Mouse (Mus musculus): ENCODE measurements around the gene Gm49333. TPM values are rescaled to one million over a fixed set of nuclear protein-coding genes. Genes with fewer than 3 reads are reported as not detected.

Gm49333 gene
- polyA plus RNA-seq, 1 experiment from 2014 or later: not detected

- Histone ChIP-seq H3K4me1 (ENCODE audit: control insufficient read depth, insufficient read depth, low read length) (peaks cover 24% of the 10 kb centered on the region), H3K4me3 (replicated peaks; ENCODE audit: low read depth, low read length) (peak within 1 kb of the TSS; percentile 82), H3K9ac (replicated peaks; ENCODE audit: low read length) (peak within 1 kb of the TSS; percentile 83), H3K36me3 (ENCODE audit: control insufficient read depth, insufficient read depth, low read length) (no peaks in the 10 kb centered on the region), H3K4me2 (ENCODE audit: low read length) (peak within 1 kb of the TSS; percentile 89), H3K27me3 (ENCODE audit: control insufficient read depth, insufficient read depth, low read length) (no peaks in the 10 kb centered on the region), H3K9me3 (ENCODE audit: control insufficient read depth, low read length) (no peaks in the 10 kb centered on the region), H3K27ac (replicated peaks; ENCODE audit: low read depth, low read length) (peak within 1 kb of the TSS; percentile 93)
- WGBS: under 1% methylated on average over 77 of the region's 92 CpGs
- ATAC-seq (ENCODE audit: low FRiP score, low TSS enrichment): peak; percentile 53
- peak; percentile 80 for DNase-seq
Measured at GRCm38 (mm10) chr16:20621191-20621990, 10.0 kb downstream of the Gm49333 start, which contains the start of gene Camk2n2. Gene Camk2n2 (minus strand): TSS chr16:20621287.

DNA sequence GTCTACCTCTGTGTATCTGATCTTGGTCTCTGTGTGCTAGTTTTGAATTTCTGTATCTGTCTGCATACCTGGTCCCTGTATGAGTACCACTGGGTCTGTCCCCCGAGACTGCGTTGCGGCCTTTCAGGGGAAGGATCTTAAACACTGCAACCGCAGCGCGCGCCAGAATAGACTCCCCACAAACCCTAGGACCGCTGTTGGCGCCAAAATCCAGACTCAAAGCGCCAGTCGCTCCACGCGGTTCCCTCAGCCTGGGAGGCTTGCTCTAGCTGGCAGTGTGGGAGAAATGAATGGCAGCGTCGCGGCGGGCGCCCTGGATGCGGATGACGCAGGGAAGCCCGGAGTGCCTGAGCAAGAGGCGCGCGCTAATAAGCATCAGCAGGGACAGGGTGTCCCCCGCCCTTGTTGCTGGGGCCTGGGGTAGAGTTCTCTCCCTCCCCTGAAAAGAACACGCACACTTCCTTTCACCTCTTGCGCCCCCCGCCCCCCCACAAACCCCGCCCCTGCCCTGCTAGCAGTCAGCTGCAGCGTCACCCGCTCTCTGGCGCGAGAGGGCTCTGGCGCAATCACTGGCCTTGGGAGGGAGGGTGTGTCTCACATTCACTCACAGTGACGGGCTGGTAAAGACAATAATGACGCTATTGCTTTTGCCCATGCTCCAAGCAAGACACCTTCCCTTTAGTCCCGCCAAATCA, 10.7 kb downstream of the Gm49333 start:
- WGBS: under 1% methylated on average over 37 of the region's 37 CpGs
- no peaks in the 10 kb centered on the region for H3K27me3 ChIP-seq (ENCODE audit: control insufficient read depth, insufficient read depth, low read length)
- peak overlapping the region; percentile 83 for H3K9ac ChIP-seq (replicated peaks; ENCODE audit: low read length)
- H3K27ac ChIP-seq (replicated peaks; ENCODE audit: low read depth, low read length): peak overlapping the region; percentile 93
- peak overlapping the region; percentile 89 for H3K4me2 ChIP-seq (ENCODE audit: low read length)
- no peaks in the 10 kb centered on the region for H3K9me3 ChIP-seq (ENCODE audit: control insufficient read depth, low read length)
- H3K36me3 ChIP-seq (ENCODE audit: control insufficient read depth, insufficient read depth, low read length): no peaks in the 10 kb centered on the region
- peaks cover 24% of the 10 kb centered on the region for H3K4me1 ChIP-seq (ENCODE audit: control insufficient read depth, insufficient read depth, low read length)
- peak; percentile 54 for ATAC-seq (ENCODE audit: low FRiP score, low TSS enrichment)
- peak; percentile 84 for DNase-seq
- peak overlapping the region; percentile 82 for H3K4me3 ChIP-seq (replicated peaks; ENCODE audit: low read depth, low read length)

DNA sequence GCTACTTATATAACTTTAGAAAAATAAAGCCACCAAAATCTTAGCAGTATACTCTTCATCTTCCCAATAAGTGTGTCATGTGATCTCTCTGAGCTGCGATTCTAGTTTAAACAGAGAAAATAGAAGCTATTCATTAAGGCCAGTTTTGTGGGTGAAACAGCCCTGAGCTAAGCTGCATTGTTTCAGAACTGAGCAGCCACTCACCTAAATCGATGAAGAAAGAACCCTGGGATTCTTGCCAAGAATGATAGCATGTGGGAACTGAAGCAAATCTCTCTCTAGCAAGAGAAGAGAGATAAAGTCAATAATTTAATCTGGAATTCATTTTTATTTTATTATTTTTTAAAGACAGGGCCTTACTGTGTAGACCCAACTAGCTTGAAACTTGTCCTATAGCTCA, 11.8 kb downstream of the Gm49333 start:
- DNase-seq (no peak), ATAC-seq (ENCODE audit: low FRiP score, low TSS enrichment) (no peak)
- Histone ChIP-seq H3K9me3 (ENCODE audit: control insufficient read depth, low read length) (no peaks in the 10 kb centered on the region), H3K27me3 (ENCODE audit: control insufficient read depth, insufficient read depth, low read length) (no peaks in the 10 kb centered on the region), H3K36me3 (ENCODE audit: control insufficient read depth, insufficient read depth, low read length) (no peaks in the 10 kb centered on the region), H3K4me1 (ENCODE audit: control insufficient read depth, insufficient read depth, low read length) (peaks cover 24% of the 10 kb centered on the region), H3K4me2 (ENCODE audit: low read length) (no peak overlapping the region), H3K9ac (replicated peaks; ENCODE audit: low read length) (no peak overlapping the region), H3K4me3 (replicated peaks; ENCODE audit: low read depth, low read length) (no peak overlapping the region), H3K27ac (replicated peaks; ENCODE audit: low read depth, low read length) (no peak overlapping the region; the same call in 1 of the 2 replicates)
- 31% methylated on average over 2 of the region's 2 CpGs for WGBS

- Histone ChIP-seq H3K9me3 (ENCODE audit: control insufficient read depth, low read length) (no peaks in the 10 kb centered on the region), H3K27ac (replicated peaks; ENCODE audit: low read depth, low read length) (no peak overlapping the region), H3K27me3 (ENCODE audit: control insufficient read depth, insufficient read depth, low read length) (no peaks in the 10 kb centered on the region), H3K9ac (replicated peaks; ENCODE audit: low read length) (no peak overlapping the region), H3K4me2 (ENCODE audit: low read length) (peak overlapping the region; percentile 95), H3K4me3 (replicated peaks; ENCODE audit: low read depth, low read length) (peak overlapping the region; percentile 57; the same call in 1 of the 2 replicates), H3K4me1 (ENCODE audit: control insufficient read depth, insufficient read depth, low read length) (peaks cover 15% of the 10 kb centered on the region; the same call in 1 of the 2 replicates), H3K36me3 (ENCODE audit: control insufficient read depth, insufficient read depth, low read length) (0 out of 2 replicates have a peak, but pooled peaks cover 3% of the 10 kb centered on the region)
- DNase-seq (no peak), ATAC-seq (ENCODE audit: low FRiP score, low TSS enrichment) (no peak)
- 59% methylated on average over 11 of the region's 11 CpGs for WGBS
Measured at GRCm38 (mm10) chr16:20628871-20629391, 17.5 kb downstream of the Gm49333 start.

- peak within 1 kb of the TSS; percentile 95 for H3K4me2 ChIP-seq (ENCODE audit: low read length)
- peak within 1 kb of the TSS; percentile 57 for H3K4me3 ChIP-seq (replicated peaks; ENCODE audit: low read depth, low read length)
- 7% methylated on average over 53 of the region's 54 CpGs for WGBS
- H3K27me3 ChIP-seq (ENCODE audit: control insufficient read depth, insufficient read depth, low read length): no peaks in the 10 kb centered on the region
- peak within 1 kb of the TSS; percentile 75 for H3K9ac ChIP-seq (replicated peaks; ENCODE audit: low read length)
- ATAC-seq (ENCODE audit: low FRiP score, low TSS enrichment): peak; percentile 70
- peak; percentile 75 for DNase-seq
- H3K9me3 ChIP-seq (ENCODE audit: control insufficient read depth, low read length): no peaks in the 10 kb centered on the region
- H3K36me3 ChIP-seq (ENCODE audit: control insufficient read depth, insufficient read depth, low read length): 0 out of 2 replicates have a peak, but pooled peaks cover 3% of the 10 kb centered on the region
- H3K27ac ChIP-seq (replicated peaks; ENCODE audit: low read depth, low read length): peak within 1 kb of the TSS; percentile 13; the same call in 1 of the 2 replicates
- H3K4me1 ChIP-seq (ENCODE audit: control insufficient read depth, insufficient read depth, low read length): peaks cover 15% of the 10 kb centered on the region; the same call in 1 of the 2 replicates
Measured at GRCm38 (mm10) chr16:20629731-20630634, 18.6 kb downstream of the Gm49333 start, which contains the start of gene Ece2. Gene Ece2 (plus strand): TSS chr16:20629828.

- Histone ChIP-seq H3K27me3 (ENCODE audit: control insufficient read depth, insufficient read depth, low read length) (no peaks in the 10 kb centered on the region), H3K4me1 (ENCODE audit: control insufficient read depth, insufficient read depth, low read length) (no peaks in the 10 kb centered on the region), H3K36me3 (ENCODE audit: control insufficient read depth, insufficient read depth, low read length) (0 out of 2 replicates have a peak, but pooled peaks cover under 1% of the 10 kb centered on the region), H3K9me3 (ENCODE audit: control insufficient read depth, low read length) (no peaks in the 10 kb centered on the region), H3K4me3 (replicated peaks; ENCODE audit: low read depth, low read length) (no peak overlapping the region), H3K9ac (replicated peaks; ENCODE audit: low read length) (no peak overlapping the region), H3K27ac (replicated peaks; ENCODE audit: low read depth, low read length) (no peak overlapping the region), H3K4me2 (ENCODE audit: low read length) (no peak overlapping the region)
- DNase-seq (no peak), ATAC-seq (ENCODE audit: low FRiP score, low TSS enrichment) (no peak)
- 85% methylated on average over 8 of the region's 8 CpGs for WGBS
Measured at GRCm38 (mm10) chr16:20637410-20637809, 26.0 kb downstream of the Gm49333 start.

DNA sequence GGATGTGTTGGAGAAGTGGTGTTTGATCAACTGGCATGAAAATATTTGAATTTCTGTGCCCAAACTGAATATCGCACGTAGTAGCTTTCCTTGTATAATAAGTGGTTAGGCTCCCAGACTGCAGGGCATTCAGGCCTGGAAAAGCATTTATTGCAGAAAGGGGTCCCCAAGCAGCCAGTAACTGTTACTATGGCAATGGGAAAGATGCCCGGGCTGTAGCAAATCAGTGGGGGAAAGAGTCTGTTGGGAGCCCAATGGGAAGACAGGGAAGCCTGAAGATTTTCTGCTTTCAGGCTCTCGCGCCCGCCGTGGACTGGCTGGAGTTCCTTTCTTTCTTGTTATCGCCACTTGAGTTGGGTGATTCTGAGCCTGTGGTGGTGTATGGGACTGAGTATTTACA, 27.0 kb downstream of the Gm49333 start:
- H3K4me2 ChIP-seq (ENCODE audit: low read length): no peak overlapping the region
- 77% methylated on average over 8 of the region's 8 CpGs for WGBS
- H3K36me3 ChIP-seq (ENCODE audit: control insufficient read depth, insufficient read depth, low read length): 0 out of 2 replicates have a peak, but pooled peaks cover 2% of the 10 kb centered on the region
- no peaks in the 10 kb centered on the region for H3K4me1 ChIP-seq (ENCODE audit: control insufficient read depth, insufficient read depth, low read length)
- H3K9me3 ChIP-seq (ENCODE audit: control insufficient read depth, low read length): no peaks in the 10 kb centered on the region
- DNase-seq (peak; percentile 55), ATAC-seq (ENCODE audit: low FRiP score, low TSS enrichment) (no peak)
- H3K4me3 ChIP-seq (replicated peaks; ENCODE audit: low read depth, low read length): no peak overlapping the region
- H3K27ac ChIP-seq (replicated peaks; ENCODE audit: low read depth, low read length): no peak overlapping the region
- no peaks in the 10 kb centered on the region for H3K27me3 ChIP-seq (ENCODE audit: control insufficient read depth, insufficient read depth, low read length)
- no peak overlapping the region for H3K9ac ChIP-seq (replicated peaks; ENCODE audit: low read length)

- no peaks in the 10 kb centered on the region for H3K9me3 ChIP-seq (ENCODE audit: control insufficient read depth, low read length)
- H3K9ac ChIP-seq (replicated peaks; ENCODE audit: low read length): no peak overlapping the region
- no peak overlapping the region for H3K4me2 ChIP-seq (ENCODE audit: low read length)
- no peak overlapping the region for H3K4me3 ChIP-seq (replicated peaks; ENCODE audit: low read depth, low read length)
- 0 out of 2 replicates have a peak, but pooled peaks cover 11% of the 10 kb centered on the region for H3K36me3 ChIP-seq (ENCODE audit: control insufficient read depth, insufficient read depth, low read length)
- H3K27me3 ChIP-seq (ENCODE audit: control insufficient read depth, insufficient read depth, low read length): no peaks in the 10 kb centered on the region
- H3K27ac ChIP-seq (replicated peaks; ENCODE audit: low read depth, low read length): no peak overlapping the region
- WGBS: 3% methylated on average over 8 of the region's 8 CpGs
- DNase-seq (peak; percentile 81), ATAC-seq (ENCODE audit: low FRiP score, low TSS enrichment) (no peak; the same call in 1 of the 2 replicates)
- no peaks in the 10 kb centered on the region for H3K4me1 ChIP-seq (ENCODE audit: control insufficient read depth, insufficient read depth, low read length)
Measured at GRCm38 (mm10) chr16:20642161-20642560, 30.8 kb downstream of the Gm49333 start.
